ENCODE assay signal across 17 mouse cellular contexts in genomic region chr2:28252554-28252953, GRCm38 (mm10).
"Had no signal": no experiment of that assay in that cellular context is flagged by ENCODE, and none has a peak within 500 bp of the region (broad histone marks: within the 10 kb centered on the region; RNA-seq: fewer than 3 reads in every experiment).

No protein-coding gene starts in this region.

- H3K4me2 ChIP-seq: liver, embryonic 15.5 days; lung, embryonic 15.5 days; midbrain, embryonic 13.5 days; neural tube, embryonic 12.5 days; stomach, embryonic 15.5 days had no signal

- H3K27ac ChIP-seq: liver, embryonic 15.5 days; lung, embryonic 15.5 days; macrophage; midbrain, embryonic 13.5 days; neural tube, embryonic 12.5 days; stomach, embryonic 15.5 days; stomach, postnatal 0 days had no signal

- H3K4me1 ChIP-seq: liver, embryonic 15.5 days; lung, embryonic 15.5 days; megakaryocyte, embryonic 14.5 days; stomach, embryonic 15.5 days had no signal

- ATAC-seq: liver, postnatal 0 days; lung, postnatal 0 days; midbrain, embryonic 13.5 days had no signal

- H3K9me3 ChIP-seq: liver, embryonic 15.5 days; lung, embryonic 15.5 days; megakaryocyte, embryonic 14.5 days; midbrain, embryonic 13.5 days; neural tube, embryonic 12.5 days; stomach, embryonic 15.5 days had no signal

- H3K4me3 ChIP-seq: liver, embryonic 15.5 days; lung, embryonic 15.5 days; megakaryocyte, embryonic 14.5 days; midbrain, embryonic 13.5 days; neural tube, embryonic 12.5 days; stomach, embryonic 15.5 days had no signal

- H3K9ac ChIP-seq: liver, embryonic 15.5 days; liver, postnatal 0 days; lung, embryonic 15.5 days; midbrain, embryonic 13.5 days; neural tube, embryonic 12.5 days; stomach, embryonic 15.5 days had no signal

- H3K27me3 ChIP-seq: lung, embryonic 15.5 days; midbrain, embryonic 13.5 days; neural tube, embryonic 12.5 days; stomach, embryonic 15.5 days had no signal

- H3K36me3 ChIP-seq: liver, embryonic 15.5 days; lung, embryonic 15.5 days; midbrain, embryonic 13.5 days; neural tube, embryonic 12.5 days; stomach, embryonic 15.5 days had no signal

- DNase-seq: liver, postnatal 0 days; lung, adult 2 months; lung, postnatal 14 days; lung, postnatal 36 days; right cerebral cortex, postnatal 14 days; thymus, adult 2 months; thymus, postnatal 25 days; thymus, postnatal 4 days had no signal
